Mouse (Mus musculus): ENCODE measurements around the gene Wdr59. TPM values are rescaled to one million over a fixed set of nuclear protein-coding genes. Genes with fewer than 3 reads are reported as not detected.
A peak's percentile ranks its signal among the peaks of the same experiment; 100 is the strongest.

The Wdr59 gene
- polyA plus RNA-seq, 1 experiment from 2014 or later, result 16.4 TPM

GRCm38 (mm10) chr8:111562274-111562803, 40.4 kb upstream of the Wdr59 start:
- no peak for TF ChIP-seq CTCF (IDR thresholded peaks at IDR 0.05)
- in situ Hi-C loops (cut with MboI; ENCODE audit: low pct_unique_long_range_greater_than_20kb), result no loop called here
- CTCF ChIA-PET, result interaction anchor here (0.7 kb wide), 1 partner anchor 249 kb away, joined by 3 read pairs; no protein-coding TSS in a partner anchor
- ATAC-seq, result no peak
- POLR2A ChIA-PET, result interaction anchor here (0.6 kb wide), 1 partner anchor 27 kb away, joined by 8 read pairs; no protein-coding TSS in a partner anchor
- no peak for DNase-seq (ENCODE audit: low read depth, low spot score)
- no peaks in the 10 kb centered on the region for H3K27me3 ChIP-seq

- TF ChIP-seq CTCF (IDR thresholded peaks at IDR 0.05), result no peak
- POLR2A ChIA-PET, result no interaction called here
- ATAC-seq (no peak), DNase-seq (ENCODE audit: low read depth, low spot score) (no peak)
- CTCF ChIA-PET, result no interaction called here
- no peaks in the 10 kb centered on the region for H3K27me3 ChIP-seq
- in situ Hi-C loops (cut with MboI; ENCODE audit: low pct_unique_long_range_greater_than_20kb), result no loop called here
Observed at GRCm38 (mm10) chr8:111561824-111562223, 39.9 kb upstream of the Wdr59 start.

GRCm38 (mm10) chr8:111551511-111552130, 29.7 kb upstream of the Wdr59 start:
- in situ Hi-C loops (cut with MboI; ENCODE audit: low pct_unique_long_range_greater_than_20kb), result no loop called here
- DNase-seq (ENCODE audit: low read depth, low spot score) (no peak), ATAC-seq (no peak)
- POLR2A ChIA-PET, result no interaction called here
- no peaks in the 10 kb centered on the region for H3K27me3 ChIP-seq
- no peak for TF ChIP-seq CTCF (IDR thresholded peaks at IDR 0.05)
- CTCF ChIA-PET, result interaction anchor here (0.8 to 1.6 kb wide), 3 partner anchors 11 to 13 kb away, joined by 3 to 5 read pairs (median 4); no protein-coding TSS in a partner anchor

DNA sequence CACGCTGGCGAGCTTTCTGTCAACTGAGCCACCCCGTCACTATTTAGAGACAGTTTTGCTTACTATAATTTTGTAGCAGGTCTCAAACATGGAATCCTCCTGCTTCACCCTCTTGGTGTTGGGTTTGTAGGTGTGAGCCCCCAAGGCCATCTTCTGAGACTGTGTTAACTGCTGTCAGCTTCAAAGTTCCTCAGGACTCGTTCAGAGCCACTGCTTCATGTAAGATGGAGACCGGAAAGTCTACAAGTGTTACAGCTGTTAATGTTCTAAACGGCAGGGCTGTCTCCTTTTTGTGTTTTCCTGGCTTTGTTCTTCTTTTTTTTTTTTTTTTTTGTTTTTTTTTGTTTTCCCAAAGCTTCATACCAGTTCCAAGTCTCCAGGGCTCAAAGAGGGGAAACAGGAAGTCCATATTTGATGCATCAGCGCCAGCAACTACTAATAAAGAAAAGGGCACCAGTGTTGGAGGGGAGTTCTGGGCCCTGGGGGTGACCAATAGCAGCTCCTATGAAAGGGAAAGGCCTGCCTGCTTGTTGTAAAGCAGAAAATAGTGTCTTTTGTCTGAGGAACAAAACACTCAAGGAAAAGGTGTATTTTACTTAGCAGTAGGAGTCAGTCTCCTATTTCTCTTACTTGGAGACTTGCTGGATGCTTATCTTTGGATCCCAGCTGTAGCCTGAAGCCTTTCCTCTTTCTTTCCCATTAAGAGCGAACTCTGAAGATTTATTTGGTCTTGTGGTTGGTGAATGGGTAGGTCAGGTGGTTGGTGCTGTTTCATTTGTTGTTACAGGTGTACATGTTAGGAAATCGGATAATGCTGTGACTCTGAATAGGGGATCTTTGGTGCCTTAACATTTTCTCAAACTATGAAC, 28.3 kb upstream of the Wdr59 start:
- TF ChIP-seq CTCF (IDR thresholded peaks at IDR 0.05), result no peak
- DNase-seq (ENCODE audit: low read depth, low spot score) (no peak), ATAC-seq (no peak)
- in situ Hi-C loops (cut with MboI; ENCODE audit: low pct_unique_long_range_greater_than_20kb), result no loop called here
- CTCF ChIA-PET, result interaction anchor here (0.8 to 1.4 kb wide), 3 partner anchors 10 to 32 kb away, joined by 3 to 4 read pairs (median 3); no protein-coding TSS in a partner anchor
- no peaks in the 10 kb centered on the region for H3K27me3 ChIP-seq
- POLR2A ChIA-PET, result interaction anchor here (0.7 kb wide), 1 partner anchor 22 kb away, joined by 6 read pairs; no protein-coding TSS in a partner anchor

- ATAC-seq (no peak), DNase-seq (ENCODE audit: low read depth, low spot score) (no peak)
- no peaks in the 10 kb centered on the region for H3K27me3 ChIP-seq
- POLR2A ChIA-PET, result no interaction called here
- CTCF ChIA-PET, result no interaction called here
- in situ Hi-C loops (cut with MboI; ENCODE audit: low pct_unique_long_range_greater_than_20kb), result no loop called here
- TF ChIP-seq CTCF (IDR thresholded peaks at IDR 0.05), result no peak
Observed at GRCm38 (mm10) chr8:111548201-111548600, 26.3 kb upstream of the Wdr59 start.

DNA sequence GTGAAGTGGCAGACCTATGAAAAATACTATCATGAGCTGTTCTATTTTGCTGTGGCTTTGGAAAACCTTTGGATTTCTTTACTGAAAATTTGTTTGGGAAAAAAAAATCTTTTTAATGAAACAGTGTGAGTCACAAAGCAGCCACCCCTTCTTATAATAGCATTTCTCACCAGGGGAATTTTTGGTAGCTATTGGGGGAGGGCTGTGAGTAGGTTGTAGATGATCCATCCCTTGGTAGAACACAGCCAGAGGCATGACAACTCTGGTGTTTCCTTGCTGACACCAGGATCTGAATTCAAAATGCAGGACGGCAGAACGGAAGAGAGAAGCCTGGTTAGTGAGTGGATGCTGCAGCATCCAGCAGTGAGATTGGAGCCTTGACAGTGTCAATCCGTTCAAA, 25.3 kb upstream of the Wdr59 start:
- TF ChIP-seq CTCF (IDR thresholded peaks at IDR 0.05), result no peak
- ChIA-PET CTCF (interaction anchor here (1.5 kb wide), 1 partner anchor 29 kb away, joined by 3 read pairs; no protein-coding TSS in a partner anchor), POLR2A (no interaction called here)
- no peak for DNase-seq (ENCODE audit: low read depth, low spot score)
- ATAC-seq, result no peak
- in situ Hi-C loops (cut with MboI; ENCODE audit: low pct_unique_long_range_greater_than_20kb), result no loop called here
- no peaks in the 10 kb centered on the region for H3K27me3 ChIP-seq

- DNase-seq (ENCODE audit: low read depth, low spot score), result no peak
- no peak for ATAC-seq
- CTCF ChIA-PET, result interaction anchor here (1.1 to 1.5 kb wide), 3 partner anchors 10 to 73 kb away, joined by 3 to 4 read pairs (median 3); no protein-coding TSS in a partner anchor
- TF ChIP-seq CTCF (IDR thresholded peaks at IDR 0.05), result no peak
- in situ Hi-C loops (cut with MboI; ENCODE audit: low pct_unique_long_range_greater_than_20kb), result no loop called here
- POLR2A ChIA-PET, result no interaction called here
- no peaks in the 10 kb centered on the region for H3K27me3 ChIP-seq
Observed at GRCm38 (mm10) chr8:111545406-111546156, 23.7 kb upstream of the Wdr59 start.

DNA sequence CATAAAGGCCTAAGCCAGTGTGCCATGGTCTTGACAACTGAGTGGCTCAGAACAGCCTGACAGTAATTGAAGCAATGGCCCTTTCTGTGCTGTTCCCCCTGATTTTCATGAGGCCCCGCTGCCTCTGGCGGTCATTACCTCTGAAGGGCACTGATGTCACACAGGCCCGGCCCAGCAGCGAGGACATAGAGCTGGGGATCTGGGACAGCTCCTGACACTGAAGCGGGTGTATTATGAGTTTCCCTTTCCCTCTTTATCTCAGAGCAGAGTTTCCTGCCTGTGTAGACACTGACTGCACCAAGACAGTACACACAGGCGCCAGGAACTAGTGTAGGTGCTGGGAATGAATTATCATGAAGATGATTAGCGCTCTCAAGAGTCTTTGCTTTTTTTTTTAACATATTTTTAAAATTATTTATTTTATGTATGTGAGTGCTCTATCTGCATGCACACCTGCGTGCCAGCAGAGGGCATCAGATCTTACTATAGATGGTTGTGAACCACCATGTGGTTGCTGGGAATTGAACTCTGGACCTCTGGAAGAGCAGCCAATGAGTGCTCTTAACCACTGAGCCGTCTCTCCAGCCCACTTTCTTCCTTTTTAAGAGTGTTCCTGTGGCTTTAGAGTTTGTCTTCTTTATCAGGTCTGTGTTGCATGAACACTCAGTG, 22.0 kb upstream of the Wdr59 start:
- no peak for ATAC-seq
- ChIA-PET CTCF (no interaction called here), POLR2A (no interaction called here)
- no peak for DNase-seq (ENCODE audit: low read depth, low spot score)
- in situ Hi-C loops (cut with MboI; ENCODE audit: low pct_unique_long_range_greater_than_20kb), result no loop called here
- peak; percentile 41 for TF ChIP-seq CTCF (IDR thresholded peaks at IDR 0.05)
- no peaks in the 10 kb centered on the region for H3K27me3 ChIP-seq

DNA sequence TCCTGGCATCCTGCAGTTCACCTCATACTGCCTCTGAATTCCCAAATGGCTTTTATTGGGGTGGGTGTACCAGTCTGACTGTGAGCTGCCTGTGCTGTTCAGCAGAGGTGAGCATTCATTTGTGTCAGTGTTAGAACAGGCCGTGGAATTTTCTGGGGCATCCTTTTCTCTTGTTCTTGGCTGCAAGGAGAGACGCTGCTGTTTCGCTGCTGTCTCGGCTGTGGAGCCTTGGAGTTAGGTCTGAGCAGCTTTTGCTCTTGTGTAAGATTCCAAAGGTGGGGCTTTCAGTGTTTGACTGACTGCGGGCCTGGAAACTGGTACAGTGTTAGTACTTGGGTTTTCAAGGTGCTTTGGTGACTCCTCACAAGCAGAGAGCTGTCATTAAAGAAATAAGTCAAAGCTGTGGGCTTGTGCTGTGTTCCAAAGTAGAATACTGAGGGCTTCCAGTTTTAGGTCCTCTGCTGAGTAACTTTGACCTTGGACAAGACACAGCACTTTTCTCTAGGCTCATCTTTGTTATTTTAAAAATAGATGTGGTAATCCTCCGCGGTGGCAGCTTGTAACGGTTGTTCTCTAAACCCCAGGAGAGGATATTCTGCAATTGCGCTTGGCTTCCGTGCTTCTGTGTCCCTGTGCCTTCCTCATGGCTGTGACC, 17.7 kb upstream of the Wdr59 start:
- POLR2A ChIA-PET, result no interaction called here
- DNase-seq (ENCODE audit: low read depth, low spot score), result no peak

More for the DNA sequence above, 17.7 kb upstream of the Wdr59 start:
- CTCF ChIA-PET, result interaction anchor here (0.7 to 1.8 kb wide), 6 partner anchors 10 to 90 kb away, joined by 3 to 5 read pairs (median 3); no protein-coding TSS in a partner anchor
- TF ChIP-seq CTCF (IDR thresholded peaks at IDR 0.05), result no peak
- in situ Hi-C loops (cut with MboI; ENCODE audit: low pct_unique_long_range_greater_than_20kb), result loop anchor here (10.0 kb wide), 1 partner anchor 295 kb away; no protein-coding TSS in a partner anchor
- H3K27me3 ChIP-seq, result no peaks in the 10 kb centered on the region
- ATAC-seq, result no peak

Data from Patski (cell line).